Mouse (Mus musculus) stomach, postnatal 0 days (tissue): Measurements from ENCODE around the gene St8sia2.

Experiments
- CTCF ChIP-seq: IDR thresholded peaks from 2 replicates; pipeline ENCODE4 v1.5.1; 2016; ENCODE audit warnings: antibody characterized with exemption, low read depth, mild to moderate bottlenecking, moderate library complexity
- EP300 ChIP-seq: optimal IDR thresholded peaks from 2 replicates; pipeline ENCODE3; 2016; ENCODE audit warnings: antibody characterized with exemption

DNA sequence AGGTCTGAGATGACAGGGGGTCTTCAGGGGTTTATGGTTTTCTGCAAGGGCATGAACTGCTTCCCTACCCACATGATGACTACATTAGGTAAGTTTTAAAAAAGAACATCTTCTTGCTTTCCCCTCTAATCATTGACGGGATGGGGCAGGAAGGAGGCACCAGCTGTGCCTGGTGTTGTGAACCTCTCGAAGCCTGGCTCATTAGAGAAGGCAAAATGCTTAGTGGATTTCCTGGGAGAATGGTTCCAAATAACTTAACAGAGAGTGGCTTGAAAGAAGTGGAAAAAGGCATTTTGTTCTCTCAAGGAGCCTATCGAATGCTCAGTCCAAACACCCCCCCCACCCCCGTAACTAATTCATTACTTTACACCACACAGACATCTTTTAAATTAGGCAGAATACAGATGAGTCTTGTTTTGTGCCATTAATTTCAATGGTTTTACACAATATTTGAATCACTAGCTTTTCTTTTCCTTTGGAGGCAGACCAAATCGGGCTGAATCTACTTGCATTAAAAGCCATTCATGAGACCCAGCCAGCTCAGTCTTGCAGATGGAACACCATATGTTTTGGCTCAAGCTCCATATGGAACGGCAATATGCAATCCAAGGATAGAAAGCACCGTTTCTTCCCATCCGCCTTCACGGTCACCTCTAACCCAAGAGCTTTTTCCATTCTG is 95.7 kb downstream of the St8sia2 start:
- TF ChIP-seq CTCF (no peak), EP300 (no peak)
